Mouse (Mus musculus): ENCODE measurements at regions not wholly inside any gene's neighbourhood (a gene's known extent, or its start where the extent isn't known, plus 50 kb on each side); places are given as distances from the start of the nearest gene placed in this dataset.

GRCm38 (mm10) chr3:57912650-57913343, 64.9 kb upstream of the Pfn2 start:
- no peak for TF ChIP-seq CTCF (IDR thresholded peaks at IDR 0.05; ENCODE audit: borderline replicate concordance, insufficient read depth, low read length)
- TF ChIP-seq POLR2A (IDR thresholded peaks at IDR 0.05; ENCODE audit: low read depth, low read length) = no peak
